Mouse (Mus musculus): ENCODE measurements around the gene Nectin3.
A peak's percentile ranks its signal among the peaks of the same experiment; 100 is the strongest.

Nectin3 gene

GRCm38 (mm10) chr16:46498421-46498789 lies at the start of gene Nectin3:
Nectin3 (minus strand) TSS chr16:46498525.
- DNase-seq = no peak

DNA sequence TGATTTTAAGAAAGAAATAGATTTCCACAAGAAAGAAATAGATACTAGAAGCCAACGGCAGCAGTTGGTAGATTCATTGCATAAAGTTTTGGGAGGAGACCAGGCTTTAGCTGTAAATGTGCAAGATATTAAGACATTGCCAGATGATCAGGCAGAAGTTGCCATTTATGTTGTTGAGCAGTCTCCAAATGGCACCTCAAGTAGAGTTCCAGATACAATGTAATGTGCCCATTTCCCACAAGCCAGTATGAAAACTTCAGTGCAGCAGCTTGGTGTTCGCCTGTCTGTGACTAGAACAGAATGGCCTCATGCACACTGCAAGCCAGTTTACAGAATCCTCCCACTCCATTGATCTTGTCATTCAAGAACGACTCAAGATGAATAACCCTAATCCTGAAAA lies 39.8 kb upstream of the Nectin3 start:
- DNase-seq = no peak

DNA sequence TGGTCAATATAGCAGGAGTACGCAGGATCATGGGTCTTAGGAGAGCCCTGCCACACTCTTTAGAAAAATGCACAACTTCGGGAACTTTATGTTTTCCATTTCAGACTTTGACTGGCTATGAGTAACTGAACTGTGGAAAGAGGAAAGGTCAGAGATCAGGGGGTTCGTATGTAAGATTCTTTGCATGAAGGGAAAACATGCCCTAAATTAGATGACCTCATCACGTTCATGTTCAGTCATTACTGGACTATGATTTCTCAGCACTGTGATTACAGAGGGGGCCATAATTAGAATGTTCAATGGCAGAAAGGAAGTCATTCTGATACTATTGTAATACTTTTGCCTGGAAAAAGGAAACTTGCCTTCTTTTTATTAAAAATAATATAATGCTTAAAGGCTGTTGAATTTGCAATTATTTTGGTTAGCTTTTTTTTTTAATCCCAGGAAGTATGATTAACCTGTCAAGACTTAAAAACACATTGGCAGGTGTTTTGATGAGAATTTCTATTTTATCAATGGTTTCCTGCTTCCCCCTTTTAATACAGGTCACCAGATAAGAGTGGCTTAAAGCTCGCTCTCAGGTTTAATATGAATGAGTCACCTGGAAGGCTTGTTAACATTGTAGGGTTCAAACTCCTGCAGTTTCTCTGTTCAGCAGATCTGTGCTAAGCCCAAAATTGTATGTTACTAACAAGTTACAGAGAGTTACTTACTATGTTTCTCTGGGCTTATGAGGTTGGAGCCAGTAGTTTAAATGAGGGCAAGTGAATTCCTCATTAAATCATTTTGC lies 34.3 kb upstream of the Nectin3 start:
- DNase-seq = no peak

DNA sequence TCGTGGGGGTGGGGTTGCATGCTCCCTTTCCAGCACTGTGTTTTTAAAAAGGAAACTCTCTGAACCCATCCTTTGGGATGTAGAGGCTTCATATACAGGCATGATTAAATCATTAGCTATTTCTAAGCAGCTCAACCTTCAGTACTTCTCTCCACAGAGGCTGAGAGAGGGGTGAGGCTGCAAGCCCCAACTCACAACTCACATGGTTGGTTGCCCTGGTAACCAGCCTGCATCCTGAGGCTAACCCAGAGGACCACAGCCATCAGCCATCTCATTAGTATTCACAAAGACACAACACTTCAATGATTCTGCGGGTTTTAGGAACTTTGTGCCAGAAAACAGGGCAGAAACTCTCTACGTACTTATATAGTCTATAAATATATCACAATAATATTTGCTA lies 32.7 kb upstream of the Nectin3 start:
- no peak for DNase-seq

DNA sequence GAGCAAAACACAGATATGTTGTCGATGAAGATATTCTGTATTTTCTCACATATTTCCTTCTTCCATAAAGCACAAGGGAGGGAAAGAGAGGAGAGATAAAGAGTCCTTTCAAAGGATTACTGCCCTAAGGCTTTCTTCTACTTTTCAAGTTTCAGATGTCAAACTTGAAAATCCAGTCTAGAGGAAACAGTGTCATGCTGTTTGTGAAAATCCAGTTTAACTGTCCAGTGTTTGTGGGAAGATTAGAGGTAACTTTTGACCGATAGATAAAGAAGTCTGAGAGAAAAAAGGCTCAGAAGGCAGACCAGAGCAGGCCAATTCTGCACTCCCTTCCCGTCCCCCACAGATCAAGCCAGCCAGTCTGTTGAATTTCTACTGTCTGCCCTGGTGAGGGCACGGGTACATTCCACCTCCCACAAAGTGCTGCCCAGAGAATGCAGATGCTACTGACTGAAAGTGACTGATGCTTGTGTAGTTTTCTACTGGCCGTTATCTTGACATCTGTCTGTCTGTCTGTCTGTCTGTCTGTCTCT lies 22.6 kb upstream of the Nectin3 start:
- DNase-seq = no peak

GRCm38 (mm10) chr16:46519606-46520005 lies 21.3 kb upstream of the Nectin3 start:
- DNase-seq = no peak

DNA sequence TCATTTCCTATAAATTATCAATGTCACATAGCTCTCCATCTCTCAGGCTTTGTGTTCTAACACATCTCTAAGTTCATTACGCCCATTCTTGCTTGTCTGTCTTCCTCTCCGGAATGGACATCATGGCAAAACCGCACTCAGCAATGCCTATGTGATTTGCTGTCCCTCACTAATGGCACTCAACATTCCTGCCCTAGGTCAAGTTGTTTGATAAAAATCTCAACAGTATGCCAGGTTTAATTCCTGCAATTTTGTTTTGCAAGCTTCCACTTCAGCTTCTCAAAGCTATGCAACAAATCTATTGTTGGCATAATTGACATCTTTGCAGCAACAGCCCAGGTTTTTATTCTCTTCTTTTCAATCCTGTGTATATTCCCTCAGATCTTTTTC lies 9.6 kb upstream of the Nectin3 start:
- DNase-seq = no peak

DNA sequence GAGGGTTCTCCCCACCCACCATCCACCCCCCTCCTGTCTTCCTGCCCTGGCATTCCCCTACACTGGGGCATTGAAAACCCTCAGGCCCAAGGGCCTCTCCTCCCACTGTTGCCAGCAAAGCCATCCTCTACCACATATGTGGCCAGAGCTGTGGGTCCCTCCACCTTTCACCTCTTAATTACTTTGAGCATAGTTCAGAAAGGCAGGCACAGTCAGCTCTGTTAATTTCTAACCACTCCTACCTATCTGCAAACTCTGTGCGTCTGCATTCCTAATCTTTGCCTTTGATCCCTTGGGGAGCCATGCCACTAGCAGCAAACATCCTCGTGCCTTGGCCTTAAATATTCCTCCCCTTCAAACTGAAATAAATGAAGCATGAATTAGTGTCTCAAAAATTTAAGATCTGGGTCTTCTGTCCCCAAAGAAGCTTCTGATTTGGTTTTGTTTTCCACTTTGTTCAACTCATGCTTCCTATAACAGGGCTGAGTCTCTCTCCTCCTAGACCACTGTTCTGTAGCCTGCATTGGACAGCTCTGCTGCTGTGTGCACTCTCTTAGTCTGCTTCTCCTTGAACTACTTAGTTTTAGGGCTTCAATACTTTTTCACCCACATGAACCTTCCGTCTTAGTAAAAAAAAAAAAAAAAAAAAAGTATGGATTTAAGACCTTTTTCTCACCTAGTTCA lies 9.1 kb upstream of the Nectin3 start:
- no peak for DNase-seq

GRCm38 (mm10) chr16:46504006-46504405 lies 5.7 kb upstream of the Nectin3 start:
- DNase-seq = no peak

DNA sequence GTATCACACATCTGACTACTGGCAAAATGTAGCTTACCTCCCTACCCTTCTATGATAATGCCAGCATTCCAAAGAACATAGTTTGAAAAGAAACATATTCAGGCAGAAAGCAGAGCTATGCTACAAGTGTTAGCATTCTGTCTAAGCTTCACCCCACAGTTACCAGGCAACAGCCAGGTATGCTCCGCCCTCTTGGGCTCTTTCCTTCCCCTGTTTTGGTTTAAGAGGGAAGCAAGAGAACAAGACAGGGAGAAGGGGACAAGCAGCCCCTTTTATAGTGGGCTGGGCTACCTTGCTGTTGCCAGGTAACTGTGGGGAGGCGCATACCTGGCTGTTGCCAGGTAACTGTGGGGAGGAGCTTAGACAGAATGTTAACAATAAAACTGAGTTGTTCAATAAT lies 4.0 kb upstream of the Nectin3 start:
- DNase-seq = no peak

- DNase-seq = no peak
Observed at GRCm38 (mm10) chr16:46500759-46501158, 2.4 kb upstream of the Nectin3 start.

GRCm38 (mm10) chr16:46497686-46498420 lies 472 bp downstream of the Nectin3 start:
- DNase-seq = no peak

- peak; percentile 92 for DNase-seq
Observed at GRCm38 (mm10) chr16:46496889-46497685, 1.2 kb downstream of the Nectin3 start.

DNA sequence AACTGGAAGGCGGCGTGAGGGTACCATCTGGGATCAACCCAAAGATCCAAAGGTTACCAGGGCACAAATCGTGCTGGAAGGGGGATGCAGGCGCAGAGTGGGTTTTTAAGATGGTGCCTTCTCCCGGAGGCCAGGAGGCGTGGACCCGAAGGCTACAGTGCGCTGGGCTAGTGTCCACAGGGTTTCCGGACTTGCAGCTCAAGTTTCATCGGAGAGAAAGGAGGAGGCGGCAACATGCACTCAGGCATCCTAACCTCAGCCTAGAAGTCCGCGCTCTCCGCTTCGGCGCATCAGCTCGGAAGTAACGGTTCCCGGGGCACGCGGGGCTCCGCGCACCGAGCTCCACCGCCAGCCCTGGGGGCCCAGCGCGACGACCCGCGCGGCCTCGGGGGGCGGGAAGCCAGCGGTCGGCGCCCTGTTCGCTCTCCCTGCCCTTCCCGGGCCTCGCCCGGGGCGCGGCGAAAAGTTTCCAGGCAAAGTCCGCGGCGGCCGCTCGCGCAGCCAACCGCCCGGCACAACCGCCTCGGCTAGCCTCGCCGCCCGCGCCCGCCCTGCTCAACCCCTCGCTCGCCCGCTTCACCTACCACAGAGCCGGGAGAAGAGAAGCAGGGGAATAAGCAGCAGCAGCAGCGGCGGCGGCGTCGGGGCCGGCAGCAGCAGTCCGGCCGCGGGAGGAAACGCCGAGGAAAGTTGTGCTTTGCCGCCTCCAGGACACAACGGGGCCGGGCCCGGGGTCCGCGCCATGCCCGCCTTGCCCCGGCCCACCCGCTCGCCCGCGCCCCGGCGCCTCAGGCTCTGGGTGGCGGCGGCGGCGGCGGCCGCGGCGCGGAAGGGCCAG lies 2.1 kb downstream of the Nectin3 start:
- DNase-seq = peak; percentile 25

DNA sequence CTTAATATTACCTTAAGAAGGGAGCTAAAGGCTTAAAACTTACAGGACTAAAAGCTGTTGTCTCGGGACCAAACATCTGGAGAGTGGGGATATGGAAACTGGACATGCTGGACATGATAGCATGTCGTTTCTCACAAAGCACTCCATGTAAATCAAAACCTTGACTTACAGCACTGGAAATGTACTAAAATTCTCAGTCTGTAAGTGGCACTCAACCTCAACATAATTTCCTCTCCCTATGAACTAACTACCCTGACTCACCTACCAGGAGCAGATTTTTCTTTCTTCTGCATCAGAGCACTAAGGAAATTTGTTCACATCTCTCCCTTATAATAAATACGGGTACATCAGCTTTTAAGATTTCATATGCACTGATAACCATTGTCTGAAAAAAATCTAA lies 3.1 kb downstream of the Nectin3 start:
- no peak for DNase-seq

DNA sequence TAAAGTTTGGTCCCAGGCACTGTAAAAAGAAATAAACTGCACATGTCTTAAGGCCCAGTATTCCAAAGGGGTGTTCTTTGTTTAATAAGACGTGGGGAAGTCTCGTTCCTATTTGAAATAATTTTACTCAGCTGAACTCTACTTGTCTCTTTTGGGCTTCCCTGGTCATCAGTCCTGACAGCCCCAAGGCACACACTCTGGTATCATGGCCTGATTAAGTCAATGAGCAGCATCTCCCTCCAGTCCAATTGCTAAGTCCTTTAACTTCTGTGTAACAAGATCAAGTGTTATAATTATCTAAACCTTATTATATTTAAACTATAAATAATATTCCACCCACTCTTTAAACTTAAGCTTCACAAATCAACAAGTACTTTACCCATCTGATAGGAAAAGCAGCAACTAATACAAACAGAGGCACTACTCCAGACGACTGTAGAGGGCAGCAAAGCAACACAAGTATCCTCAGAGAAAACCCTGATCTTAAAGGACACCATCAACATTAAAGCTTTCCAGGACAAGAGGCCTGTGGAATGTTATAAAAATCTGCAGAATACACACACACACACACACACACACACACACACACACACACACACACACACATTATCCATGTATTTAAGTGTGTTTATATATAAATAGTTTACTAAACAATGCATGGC lies 10.8 kb downstream of the Nectin3 start:
- peak; percentile 9 for DNase-seq

- DNase-seq = no peak
Observed at GRCm38 (mm10) chr16:46477336-46477735, 21.0 kb downstream of the Nectin3 start.

DNA sequence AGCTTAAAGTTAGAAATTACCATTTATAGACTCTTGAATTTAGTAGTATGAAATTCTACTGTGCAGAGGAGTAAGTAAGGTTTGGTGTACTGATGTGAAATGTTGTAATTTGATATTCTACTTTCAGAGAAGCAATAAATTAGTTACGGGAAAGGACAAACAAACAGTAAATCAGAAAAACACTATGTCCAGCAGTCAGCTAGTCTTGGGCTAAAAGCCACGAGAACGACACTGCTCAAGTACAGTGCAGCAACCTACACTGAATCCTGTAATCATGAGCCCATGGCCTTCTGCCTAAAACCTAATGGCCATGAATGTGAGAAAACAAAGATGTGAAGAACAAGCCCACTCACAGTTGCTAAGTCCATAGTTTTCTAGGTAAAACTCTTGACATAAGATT lies 46.9 kb downstream of the Nectin3 start:
- DNase-seq = no peak

DNA sequence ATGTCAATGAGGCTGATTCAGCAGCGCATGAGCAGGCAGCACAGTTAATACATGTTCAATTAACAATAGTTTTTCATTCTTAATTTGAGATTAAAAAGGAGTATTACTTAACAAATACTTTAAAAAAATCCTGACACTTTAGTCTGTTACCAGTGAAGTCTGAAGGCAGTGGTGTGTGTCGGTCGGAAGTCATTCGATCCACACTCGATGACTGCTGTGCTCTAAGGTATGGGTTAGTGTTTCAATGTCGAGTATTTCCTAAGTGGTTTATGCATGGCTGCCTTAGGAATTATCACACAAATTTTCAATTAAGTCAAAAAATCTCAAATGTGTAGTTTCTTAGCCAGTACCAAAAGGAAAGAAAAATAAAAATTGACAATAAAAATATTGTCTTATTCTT lies 49.3 kb downstream of the Nectin3 start:
- no peak for DNase-seq

DNA sequence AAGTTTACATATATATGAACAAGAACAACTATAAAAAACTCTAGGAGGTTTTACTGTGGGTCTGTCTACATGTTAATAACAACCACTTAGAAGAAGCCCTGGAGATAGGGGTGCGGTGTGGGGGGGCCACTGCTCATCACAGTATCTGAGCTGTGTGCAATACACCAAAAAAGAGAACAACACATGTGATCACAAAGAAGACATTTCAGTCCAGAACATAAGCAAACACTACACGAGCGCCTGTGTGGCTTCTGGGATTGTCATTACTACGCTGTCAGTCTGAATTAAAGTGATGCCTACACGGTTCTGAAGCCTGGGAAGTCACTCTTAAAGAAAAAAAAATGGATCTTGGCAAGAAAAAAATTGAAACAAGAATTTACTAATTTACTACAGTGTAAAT lies 67.0 kb downstream of the Nectin3 start:
- no peak for DNase-seq

GRCm38 (mm10) chr16:46416177-46416576 lies 82.1 kb downstream of the Nectin3 start:
- no peak for DNase-seq
